Mouse (Mus musculus) olfactory bulb, adult 2 months (tissue): Measurements from ENCODE around the gene Wipf3.

ENCODE experiments used
- CTCF ChIP-seq: fragments of 200-500 bp; IDR thresholded peaks from 2 replicates; pipeline ENCODE4 v1.5.1; 2012; ENCODE audit warnings: low read depth, mild to moderate bottlenecking, low read length, moderate library complexity; ENCODE audit not compliant: insufficient read depth
- POLR2A ChIP-seq: fragments of 200-500 bp; IDR thresholded peaks from 2 replicates; pipeline ENCODE4 v1.6.1; 2012; ENCODE audit warnings: mild to moderate bottlenecking, low read depth, low read length, moderate library complexity; ENCODE audit not compliant: insufficient read depth

DNA sequence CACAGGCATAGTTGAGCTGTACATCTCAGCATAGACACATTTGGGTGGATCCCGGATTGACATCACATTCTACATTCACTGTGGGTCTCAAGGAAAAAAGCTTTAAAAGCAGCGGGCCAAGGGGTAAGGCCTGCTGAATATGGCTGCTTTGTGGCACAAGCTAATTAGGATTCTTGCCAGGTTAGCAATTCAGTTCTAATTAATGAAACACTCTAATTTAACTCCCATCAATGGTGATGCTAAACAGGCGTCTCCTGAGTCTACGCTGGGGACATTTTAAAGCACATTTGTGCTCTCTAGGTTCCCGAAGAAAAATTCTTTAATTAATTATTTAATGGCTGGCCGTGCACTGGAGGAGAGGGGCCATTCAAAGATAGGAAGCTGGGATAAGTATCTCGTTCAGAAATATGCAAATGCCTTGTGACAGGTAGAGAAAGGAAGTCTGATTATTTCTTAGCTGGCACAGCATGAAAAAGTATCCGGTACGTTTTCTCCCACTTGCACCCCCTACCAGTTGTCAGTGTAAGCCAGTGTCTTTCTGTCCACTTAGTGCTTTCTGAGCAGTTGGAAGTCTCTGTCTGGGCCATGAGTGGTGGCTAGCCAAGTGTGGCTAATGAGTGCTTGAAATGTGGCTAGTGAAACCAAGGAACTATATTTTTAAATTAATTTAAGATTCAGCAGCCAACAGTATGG lies 123.5 kb downstream of the Wipf3 start:
- TF ChIP-seq CTCF (no peak), POLR2A (no peak)
